Mouse (Mus musculus): ENCODE data around the gene Rpap1.

Rpap1 gene

DNA sequence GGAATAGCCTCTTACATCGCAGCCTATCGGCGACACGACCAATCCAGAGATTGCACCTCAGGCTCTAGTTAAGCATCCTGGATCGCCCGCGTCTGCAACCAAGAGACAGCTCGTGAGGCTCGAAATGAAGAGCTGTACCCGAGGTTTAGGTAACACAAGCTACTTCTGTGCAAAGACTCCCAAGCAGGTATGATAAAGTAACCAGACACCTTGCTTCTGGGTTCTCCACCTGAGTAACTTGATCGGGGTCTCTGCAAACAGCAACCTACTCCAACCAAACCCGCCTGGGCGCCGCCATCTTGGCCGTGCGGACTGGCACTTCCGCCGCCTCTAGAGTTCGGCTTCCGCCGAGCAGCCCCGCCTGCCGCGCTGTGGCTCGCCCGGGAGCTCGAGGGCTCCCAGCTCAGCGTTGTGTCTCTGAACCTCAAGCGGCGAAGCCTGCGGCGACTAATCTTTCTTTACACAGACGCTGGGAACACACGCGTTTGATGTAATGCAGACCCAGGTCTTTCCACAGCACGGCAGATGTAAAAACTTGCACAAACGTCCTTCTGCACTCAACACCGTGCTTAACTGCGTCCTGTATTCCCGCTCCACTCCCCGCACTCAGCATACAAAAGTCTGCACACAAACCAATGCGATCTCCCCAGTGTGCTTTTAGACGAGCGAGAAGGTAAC is at the start of gene Rpap1:
Gene Rpap1 (minus strand): TSS at position 332 of the 678 bp plus-strand sequence.
- peak; percentile 86 for DNase-seq (ENCODE audit: low spot score)

GRCm38 (mm10) chr2:119834231-119834630 is 46.9 kb upstream of the Rpap1 start:
- DNase-seq (ENCODE audit: low spot score), result no peak

DNA sequence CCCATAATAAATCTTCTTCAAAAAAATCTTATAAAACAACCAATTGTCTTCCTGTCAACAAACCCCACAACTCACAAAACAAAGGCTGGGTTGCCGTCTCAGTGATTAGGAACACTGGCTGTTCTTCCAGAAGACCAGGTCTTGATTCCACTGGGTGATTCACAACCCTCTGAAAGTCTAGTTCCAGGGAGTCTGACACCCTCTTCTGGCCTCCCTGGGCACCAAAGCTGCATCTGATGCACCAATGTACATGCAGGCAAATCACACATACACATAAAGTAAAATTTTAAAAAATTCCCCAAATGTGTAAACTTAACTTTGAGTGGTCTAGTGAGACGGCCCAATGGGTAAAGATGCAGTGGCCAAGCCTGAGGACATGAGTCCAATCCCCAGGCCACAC is 43.2 kb upstream of the Rpap1 start:
- DNase-seq (ENCODE audit: low spot score), result no peak

- DNase-seq (ENCODE audit: low spot score), result no peak
Observed at GRCm38 (mm10) chr2:119821136-119821535, 33.8 kb upstream of the Rpap1 start.

DNA sequence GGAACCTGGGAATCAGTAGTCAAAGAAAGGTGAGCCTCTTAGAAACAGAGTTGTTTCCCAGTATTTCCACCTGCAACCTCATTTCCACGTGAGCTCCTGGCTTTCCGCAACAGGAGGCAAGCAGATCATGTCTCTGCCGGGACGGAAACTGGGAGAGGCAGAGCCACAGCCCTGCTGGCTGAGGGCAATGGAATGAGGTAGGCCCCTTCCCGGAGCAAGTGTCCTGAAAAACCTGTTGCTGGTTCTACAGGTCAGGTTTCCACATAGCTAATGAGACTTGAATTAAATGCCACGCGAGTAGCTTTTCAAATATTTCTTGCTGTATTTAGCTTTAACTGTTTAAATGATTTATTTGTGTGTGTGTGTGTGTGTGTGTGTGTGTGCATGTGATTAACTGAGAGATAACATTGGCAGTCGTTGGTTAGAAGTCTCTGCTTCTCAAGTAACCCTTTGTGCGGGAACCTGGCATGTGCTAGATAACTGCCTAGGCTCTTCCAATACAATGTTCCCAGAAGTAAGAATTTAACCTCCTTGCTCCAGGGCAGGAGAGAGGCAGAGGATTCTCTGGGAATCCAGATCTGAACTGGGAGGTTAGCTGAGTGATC is 31.4 kb upstream of the Rpap1 start:
- DNase-seq (ENCODE audit: low spot score), result no peak

GRCm38 (mm10) chr2:119817047-119817446 is 29.7 kb upstream of the Rpap1 start:
- no peak for DNase-seq (ENCODE audit: low spot score)

DNA sequence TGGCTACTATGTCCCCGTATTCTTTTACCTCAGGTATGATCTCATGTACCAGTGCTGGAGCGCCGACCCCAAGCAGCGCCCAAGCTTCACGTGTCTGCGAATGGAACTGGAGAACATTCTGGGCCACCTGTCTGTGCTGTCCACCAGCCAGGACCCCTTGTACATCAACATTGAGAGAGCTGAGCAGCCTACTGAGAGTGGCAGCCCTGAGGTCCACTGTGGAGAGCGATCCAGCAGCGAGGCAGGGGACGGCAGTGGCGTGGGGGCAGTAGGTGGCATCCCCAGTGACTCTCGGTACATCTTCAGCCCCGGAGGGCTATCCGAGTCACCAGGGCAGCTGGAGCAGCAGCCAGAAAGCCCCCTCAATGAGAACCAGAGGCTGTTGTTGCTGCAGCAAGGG is 29.3 kb upstream of the Rpap1 start:
- DNase-seq (ENCODE audit: low spot score), result no peak

- DNase-seq (ENCODE audit: low spot score), result no peak
Observed at GRCm38 (mm10) chr2:119814376-119814933, 27.1 kb upstream of the Rpap1 start.

DNA sequence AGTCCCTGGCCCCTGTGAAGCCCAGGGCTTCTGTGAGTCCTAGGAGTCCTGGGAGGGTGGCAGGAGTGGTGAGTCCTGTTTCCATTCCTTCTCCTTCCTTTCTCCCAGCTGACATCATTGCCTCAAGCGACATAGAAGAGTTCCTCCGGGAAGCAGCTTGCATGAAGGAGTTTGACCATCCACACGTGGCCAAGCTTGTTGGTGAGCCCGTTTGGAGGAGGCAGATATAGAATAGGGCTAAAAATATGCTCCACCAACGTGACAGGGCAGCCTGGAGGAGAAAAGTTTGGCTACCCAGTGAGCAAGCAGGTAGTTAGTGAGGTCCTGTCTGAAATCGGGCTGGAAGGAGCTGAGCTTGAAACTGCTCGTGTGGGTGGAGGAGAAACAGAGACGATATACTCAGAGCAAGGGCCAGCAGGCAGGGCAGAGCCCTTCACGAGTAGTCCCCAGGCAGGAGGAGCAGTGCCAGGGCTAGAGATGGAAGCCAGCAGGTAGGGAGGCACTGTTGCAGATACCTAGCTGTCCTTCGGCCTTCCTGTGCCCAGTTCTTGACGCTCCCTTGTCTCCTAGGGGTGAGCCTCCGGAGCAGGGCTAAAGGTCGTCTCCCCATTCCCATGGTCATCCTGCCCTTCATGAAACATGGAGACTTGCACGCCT is 24.3 kb upstream of the Rpap1 start:
- DNase-seq (ENCODE audit: low spot score), result no peak

GRCm38 (mm10) chr2:119810890-119811289 is 23.6 kb upstream of the Rpap1 start:
- no peak for DNase-seq (ENCODE audit: low spot score)

- no peak for DNase-seq (ENCODE audit: low spot score)
Observed at GRCm38 (mm10) chr2:119808881-119809280, 21.5 kb upstream of the Rpap1 start.

DNA sequence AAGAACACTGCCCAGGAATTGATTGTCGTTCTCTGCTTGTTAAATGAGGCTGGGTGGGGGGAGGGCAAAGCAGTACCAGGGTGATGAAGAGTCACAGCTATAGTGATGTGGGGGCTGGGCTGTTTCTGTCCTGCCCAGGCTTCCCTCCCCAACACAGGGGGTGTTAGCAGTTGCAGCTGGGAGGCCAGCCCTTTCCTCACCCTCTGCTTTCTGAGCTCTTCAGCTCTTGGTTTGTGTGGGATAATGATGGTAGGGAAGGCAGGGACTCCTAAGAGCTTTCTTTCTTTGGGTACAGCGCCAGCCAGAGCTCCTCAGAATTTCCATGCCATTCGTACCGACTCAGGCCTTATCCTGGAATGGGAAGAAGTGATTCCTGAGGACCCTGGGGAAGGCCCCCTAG is 21.1 kb upstream of the Rpap1 start:
- DNase-seq (ENCODE audit: low spot score), result no peak

- DNase-seq (ENCODE audit: low spot score), result no peak
Observed at GRCm38 (mm10) chr2:119805536-119805935, 18.2 kb upstream of the Rpap1 start.

GRCm38 (mm10) chr2:119804776-119805175 is 17.4 kb upstream of the Rpap1 start:
- DNase-seq (ENCODE audit: low spot score), result no peak

DNA sequence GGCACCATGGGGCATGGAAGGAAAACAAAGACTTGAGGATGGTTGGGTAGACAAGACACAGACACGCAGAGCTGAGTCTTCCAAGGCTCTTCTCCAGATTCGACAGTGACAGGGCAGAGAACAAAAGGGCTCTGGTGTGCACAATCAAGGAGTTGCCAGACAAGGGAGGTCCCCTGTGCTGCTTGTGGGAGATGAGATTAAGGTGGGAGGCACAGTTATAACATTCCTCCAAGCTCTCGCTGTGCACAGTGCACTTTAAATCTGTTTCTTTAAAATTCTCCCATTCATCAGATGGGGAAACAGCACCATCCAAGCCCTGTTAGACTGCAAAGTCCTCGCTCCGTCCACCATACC is 16.9 kb upstream of the Rpap1 start:
- DNase-seq (ENCODE audit: low spot score), result no peak

- no peak for DNase-seq (ENCODE audit: low spot score)
Observed at GRCm38 (mm10) chr2:119803618-119804274, 16.4 kb upstream of the Rpap1 start.

DNA sequence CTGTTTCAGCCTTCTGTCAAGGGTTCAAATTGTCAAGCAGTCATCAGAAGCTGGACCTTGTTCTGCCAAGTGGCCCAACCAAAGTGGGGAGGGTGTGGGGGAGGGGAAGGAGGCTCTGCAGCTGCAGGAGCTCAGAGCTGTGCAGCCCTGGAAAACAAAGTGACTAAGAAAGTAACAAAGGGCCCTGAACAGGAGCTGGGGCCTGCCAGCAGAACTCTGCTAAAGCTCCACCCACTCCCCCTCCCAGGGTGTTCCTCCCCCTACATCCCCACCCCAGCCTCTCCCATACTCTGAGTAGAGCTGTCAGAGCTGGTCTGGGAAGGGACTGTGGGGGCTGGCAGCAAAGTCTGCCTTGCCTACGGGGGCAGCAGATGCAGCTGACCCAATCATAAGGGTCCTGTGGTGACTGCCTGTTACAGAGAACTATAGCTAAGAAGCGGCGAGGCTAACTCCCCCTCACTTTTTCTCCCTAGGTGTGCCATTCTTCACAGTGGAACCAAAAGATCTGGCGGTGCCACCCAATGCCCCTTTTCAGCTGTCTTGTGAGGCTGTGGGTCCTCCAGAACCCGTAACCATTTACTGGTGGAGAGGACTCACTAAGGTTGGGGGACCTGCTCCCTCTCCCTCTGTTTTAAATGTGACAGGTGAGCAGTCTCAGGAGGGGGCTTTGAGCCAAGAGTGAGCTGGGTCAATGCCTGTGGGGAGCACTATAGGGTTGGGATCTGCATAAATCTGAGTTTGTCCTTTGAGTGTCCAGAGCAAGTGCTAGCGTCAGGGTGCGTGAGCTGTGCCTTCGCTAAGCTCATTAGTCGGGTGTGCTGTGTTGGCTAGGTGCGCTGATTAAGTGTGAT is 15.7 kb upstream of the Rpap1 start:
- peak; percentile 27 for DNase-seq (ENCODE audit: low spot score)

DNA sequence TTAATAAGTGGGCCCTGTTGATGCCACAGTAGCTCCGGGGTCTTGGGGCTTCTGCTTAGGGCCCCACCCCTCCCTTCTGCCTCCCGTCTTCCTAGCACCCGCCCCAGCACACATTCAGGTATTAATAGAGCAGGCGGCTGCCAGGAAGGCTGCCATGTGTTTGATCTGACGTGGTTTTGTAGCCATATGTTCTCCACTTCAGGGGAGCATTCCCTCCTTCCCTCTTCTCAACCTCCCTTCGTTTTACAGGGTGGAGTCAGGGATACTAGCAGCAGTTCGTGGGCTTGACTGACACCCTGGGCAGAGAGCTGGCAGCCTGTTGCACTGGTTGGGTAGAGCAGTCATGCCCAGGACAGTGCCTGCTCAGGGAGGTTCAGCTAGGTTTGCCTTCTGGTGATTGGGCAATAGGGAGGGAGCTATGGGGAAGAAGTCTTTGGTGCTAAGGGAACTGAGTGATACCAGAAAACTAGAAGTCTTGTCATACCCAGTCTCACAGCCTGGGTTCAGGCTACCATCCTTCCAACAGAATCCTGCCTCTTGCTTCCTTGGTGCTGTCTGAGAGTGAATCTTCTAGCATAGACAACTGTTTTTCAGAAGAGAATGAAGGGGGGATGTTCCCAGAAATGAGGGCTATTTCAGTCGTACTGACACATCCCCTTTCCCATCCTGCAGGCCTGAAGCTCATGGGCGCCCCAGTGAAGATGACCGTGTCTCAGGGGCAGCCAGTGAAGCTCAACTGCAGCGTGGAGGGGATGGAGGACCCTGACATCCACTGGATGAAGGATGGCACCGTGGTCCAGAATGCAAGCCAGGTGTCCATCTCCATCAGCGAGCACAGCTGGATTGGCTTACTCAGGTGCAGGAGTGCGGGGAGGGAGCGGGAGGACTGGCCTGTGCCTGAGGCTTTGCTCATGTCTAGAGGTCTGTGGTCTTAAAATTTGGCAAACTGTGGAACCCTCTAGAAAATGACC is 13.8 kb upstream of the Rpap1 start:
- no peak for DNase-seq (ENCODE audit: low spot score)

GRCm38 (mm10) chr2:119799961-119800550 is 12.7 kb upstream of the Rpap1 start:
- DNase-seq (ENCODE audit: low spot score), result no peak
